Mouse (Mus musculus): ENCODE results near the gene Ypel5.

- no peak for TF ChIP-seq CTCF (IDR thresholded peaks at IDR 0.05; ENCODE audit: low read depth)
- TF ChIP-seq EP300 (IDR thresholded peaks at IDR 0.05; ENCODE audit: low read depth) = no peak
Measured at GRCm38 (mm10) chr17:72821923-72822322, 14.3 kb upstream of the Ypel5 start.
